Mouse (Mus musculus): ENCODE results near the gene Acvr1c. TPM values are rescaled to one million over a fixed set of nuclear protein-coding genes. Genes with fewer than 3 reads are reported as not detected.

Gene Acvr1c
- polyA plus RNA-seq, 1 experiment = not detected

GRCm38 (mm10) chr2:58357068-58357413, 654 bp downstream of the Acvr1c start:
- WGBS = 1% methylated on average over 7 of the region's 7 CpGs
- TF ChIP-seq CTCF (IDR thresholded peaks at IDR 0.05; ENCODE audit: insufficient read depth, low read depth, low read length) (no peak), POLR2A (IDR thresholded peaks at IDR 0.05; ENCODE audit: insufficient read depth, low read depth, low read length) (no peak)
- peak overlapping the region; percentile 11; the same call in 1 of the 2 replicates for H3K27ac ChIP-seq (ENCODE audit: insufficient read depth, low read depth, low read length)
- H3K4me3 ChIP-seq (ENCODE audit: insufficient read depth, low read depth, low read length) = peak overlapping the region; percentile 69
- peaks cover 10% of the 10 kb centered on the region for H3K4me1 ChIP-seq (ENCODE audit: control insufficient read depth, insufficient read depth, low read length)

- no peak overlapping the region for H3K27ac ChIP-seq (ENCODE audit: insufficient read depth, low read depth, low read length)
- WGBS = 91% methylated on average over 3 of the region's 3 CpGs
- peaks cover 12% of the 10 kb centered on the region for H3K4me1 ChIP-seq (ENCODE audit: control insufficient read depth, insufficient read depth, low read length)
- no peak for TF ChIP-seq CTCF (IDR thresholded peaks at IDR 0.05; ENCODE audit: insufficient read depth, low read depth, low read length)
- TF ChIP-seq POLR2A (IDR thresholded peaks at IDR 0.05; ENCODE audit: insufficient read depth, low read depth, low read length) = no peak
- no peak overlapping the region for H3K4me3 ChIP-seq (ENCODE audit: insufficient read depth, low read depth, low read length)
These were observed 3.3 kb downstream of the Acvr1c start for GRCm38 (mm10) chr2:58354389-58354788.

- TF ChIP-seq CTCF (IDR thresholded peaks at IDR 0.05; ENCODE audit: insufficient read depth, low read depth, low read length) = no peak
- no peak for TF ChIP-seq POLR2A (IDR thresholded peaks at IDR 0.05; ENCODE audit: insufficient read depth, low read depth, low read length)
- Histone ChIP-seq H3K4me3 (ENCODE audit: insufficient read depth, low read depth, low read length) (no peak overlapping the region), H3K27ac (ENCODE audit: insufficient read depth, low read depth, low read length) (no peak overlapping the region), H3K4me1 (ENCODE audit: control insufficient read depth, insufficient read depth, low read length) (peaks cover 8% of the 10 kb centered on the region; the same call in 1 of the 2 replicates)
- WGBS = 83% methylated on average over 5 of the region's 5 CpGs
These were observed 4.8 kb downstream of the Acvr1c start for GRCm38 (mm10) chr2:58352846-58353245.

- WGBS = 66% methylated on average over 2 of the region's 2 CpGs
- H3K27ac ChIP-seq (ENCODE audit: insufficient read depth, low read depth, low read length) = no peak overlapping the region
- 0 out of 2 replicates have a peak, but pooled peaks cover 2% of the 10 kb centered on the region for H3K4me1 ChIP-seq (ENCODE audit: control insufficient read depth, insufficient read depth, low read length)
- TF ChIP-seq CTCF (IDR thresholded peaks at IDR 0.05; ENCODE audit: insufficient read depth, low read depth, low read length) = no peak
- no peak for TF ChIP-seq POLR2A (IDR thresholded peaks at IDR 0.05; ENCODE audit: insufficient read depth, low read depth, low read length)
- no peak overlapping the region for H3K4me3 ChIP-seq (ENCODE audit: insufficient read depth, low read depth, low read length)
These were observed 7.0 kb downstream of the Acvr1c start for GRCm38 (mm10) chr2:58350657-58351056.

- Histone ChIP-seq H3K4me3 (ENCODE audit: insufficient read depth, low read depth, low read length) (no peak overlapping the region), H3K27ac (ENCODE audit: insufficient read depth, low read depth, low read length) (no peak overlapping the region), H3K4me1 (ENCODE audit: control insufficient read depth, insufficient read depth, low read length) (no peaks in the 10 kb centered on the region)
- 83% methylated on average over 5 of the region's 5 CpGs for whole genome bisulfite sequencing
- TF ChIP-seq CTCF (IDR thresholded peaks at IDR 0.05; ENCODE audit: insufficient read depth, low read depth, low read length) (no peak), POLR2A (IDR thresholded peaks at IDR 0.05; ENCODE audit: insufficient read depth, low read depth, low read length) (no peak)
These were observed 21.0 kb downstream of the Acvr1c start for GRCm38 (mm10) chr2:58336730-58337129.

GRCm38 (mm10) chr2:58329589-58329988, 28.1 kb downstream of the Acvr1c start:
- H3K4me1 ChIP-seq (ENCODE audit: control insufficient read depth, insufficient read depth, low read length) = peaks cover 1% of the 10 kb centered on the region
- no peak overlapping the region for H3K4me3 ChIP-seq (ENCODE audit: insufficient read depth, low read depth, low read length)
- no peak for TF ChIP-seq CTCF (IDR thresholded peaks at IDR 0.05; ENCODE audit: insufficient read depth, low read depth, low read length)
- no peak for TF ChIP-seq POLR2A (IDR thresholded peaks at IDR 0.05; ENCODE audit: insufficient read depth, low read depth, low read length)
- WGBS = 89% methylated on average over 5 of the region's 5 CpGs
- H3K27ac ChIP-seq (ENCODE audit: insufficient read depth, low read depth, low read length) = no peak overlapping the region

GRCm38 (mm10) chr2:58324118-58324901, 33.4 kb downstream of the Acvr1c start:
- WGBS = 14% methylated on average over 23 of the region's 23 CpGs
- peak overlapping the region; percentile 53; the same call in 1 of the 2 replicates for H3K27ac ChIP-seq (ENCODE audit: insufficient read depth, low read depth, low read length)

GRCm38 (mm10) chr2:58323274-58323673, 34.4 kb downstream of the Acvr1c start:
- H3K27ac ChIP-seq (ENCODE audit: insufficient read depth, low read depth, low read length) = no peak overlapping the region
- no peak overlapping the region for H3K4me3 ChIP-seq (ENCODE audit: insufficient read depth, low read depth, low read length)
- TF ChIP-seq POLR2A (IDR thresholded peaks at IDR 0.05; ENCODE audit: insufficient read depth, low read depth, low read length) = no peak
- no peak for TF ChIP-seq CTCF (IDR thresholded peaks at IDR 0.05; ENCODE audit: insufficient read depth, low read depth, low read length)
- peaks cover 9% of the 10 kb centered on the region for H3K4me1 ChIP-seq (ENCODE audit: control insufficient read depth, insufficient read depth, low read length)
- WGBS = 81% methylated on average over 6 of the region's 6 CpGs

More at GRCm38 (mm10) chr2:58324118-58324901, 33.4 kb downstream of the Acvr1c start:
- Histone ChIP-seq H3K4me1 (ENCODE audit: control insufficient read depth, insufficient read depth, low read length) (peaks cover 9% of the 10 kb centered on the region), H3K4me3 (ENCODE audit: insufficient read depth, low read depth, low read length) (0 out of 2 replicates have a peak overlapping the region, but pooled peaks have one; percentile 1)
- TF ChIP-seq POLR2A (IDR thresholded peaks at IDR 0.05; ENCODE audit: insufficient read depth, low read depth, low read length) (no peak), CTCF (IDR thresholded peaks at IDR 0.05; ENCODE audit: insufficient read depth, low read depth, low read length) (no peak; the same call in 1 of the 2 replicates)

- Histone ChIP-seq H3K4me1 (ENCODE audit: control insufficient read depth, insufficient read depth, low read length) (no peaks in the 10 kb centered on the region), H3K27ac (ENCODE audit: insufficient read depth, low read depth, low read length) (no peak overlapping the region), H3K4me3 (ENCODE audit: insufficient read depth, low read depth, low read length) (no peak overlapping the region)
- no peak for TF ChIP-seq POLR2A (IDR thresholded peaks at IDR 0.05; ENCODE audit: insufficient read depth, low read depth, low read length)
- no peak for TF ChIP-seq CTCF (IDR thresholded peaks at IDR 0.05; ENCODE audit: insufficient read depth, low read depth, low read length)
- WGBS = 78% methylated on average over 7 of the region's 7 CpGs
These were observed 41.5 kb downstream of the Acvr1c start for GRCm38 (mm10) chr2:58316186-58316585.

Data from olfactory bulb, adult 2 months (tissue).